Mouse (Mus musculus): Measurements from ENCODE around the gene Iqgap2.
A peak's percentile ranks its signal among the peaks of the same experiment; 100 is the strongest.

The Iqgap2 gene

DNA sequence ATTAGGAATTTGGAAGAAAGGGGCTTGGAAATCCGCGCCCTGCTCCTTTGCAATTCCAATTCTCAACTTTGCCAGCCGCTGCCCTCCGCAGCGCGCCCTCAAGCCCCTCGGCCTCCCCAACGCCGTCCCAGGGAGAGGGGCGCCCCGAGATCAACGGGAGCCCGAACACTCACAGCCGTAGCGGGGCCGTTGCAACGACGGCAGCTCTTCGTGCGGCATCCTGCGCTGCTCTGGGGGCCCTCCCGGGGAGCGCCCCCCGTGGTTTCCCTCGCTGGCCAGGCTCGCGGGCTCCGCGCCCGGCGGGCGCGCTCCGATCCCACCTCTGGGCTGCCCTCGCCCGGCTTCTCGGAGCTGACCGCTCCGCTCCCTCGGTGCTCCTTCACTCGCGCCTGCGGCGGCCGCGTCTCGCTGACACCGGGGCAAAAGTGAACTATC, at the start of gene Iqgap2:
Gene Iqgap2, minus strand, starts transcription at position 432 of the 435 bp plus-strand sequence.
- no peak for DNase-seq (ENCODE audit: low spot score in 2 of 2)

DNA sequence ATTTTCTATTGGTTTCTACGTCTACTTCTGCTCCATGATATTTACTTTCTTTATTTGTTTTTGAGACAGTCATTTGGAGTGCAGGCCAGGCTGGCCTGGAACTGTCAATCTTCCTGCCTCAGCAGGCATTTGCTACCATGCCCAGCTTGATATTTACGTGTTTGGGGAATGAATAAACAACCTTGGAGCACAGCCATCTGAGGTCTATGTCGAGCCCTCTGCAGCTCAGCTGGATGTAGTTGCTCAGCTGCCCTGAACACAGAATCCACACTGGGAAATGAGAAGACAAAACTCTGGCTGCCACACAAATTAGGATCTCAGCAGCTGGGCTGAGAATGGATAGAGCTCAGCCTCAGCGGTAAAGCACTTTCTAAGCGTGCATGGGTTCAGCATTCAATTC, 49.1 kb upstream of the Iqgap2 start:
- no peak for DNase-seq (ENCODE audit: low spot score in 2 of 2)

DNA sequence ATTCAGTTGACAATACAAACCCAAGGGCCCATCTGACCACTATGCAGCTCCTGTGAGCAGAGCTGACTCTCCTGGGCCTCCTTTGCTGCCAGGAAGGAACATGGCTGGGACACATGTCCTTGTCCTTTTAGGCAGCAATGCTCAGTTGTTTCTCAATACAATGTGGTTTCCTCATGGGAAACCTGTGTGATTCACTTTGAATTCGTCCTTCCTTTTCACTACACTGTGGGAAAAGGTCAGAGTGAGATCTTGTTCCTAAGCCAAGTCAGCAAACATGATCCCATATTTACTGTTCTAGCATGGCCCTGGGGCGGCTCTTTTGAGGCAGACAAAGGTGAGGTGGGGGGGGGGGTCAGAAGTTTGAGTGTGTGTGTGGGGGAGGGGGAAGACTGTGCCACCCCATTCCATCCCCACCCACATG, 32.5 kb upstream of the Iqgap2 start:
- DNase-seq (ENCODE audit: low spot score in 2 of 2): no peak

DNA sequence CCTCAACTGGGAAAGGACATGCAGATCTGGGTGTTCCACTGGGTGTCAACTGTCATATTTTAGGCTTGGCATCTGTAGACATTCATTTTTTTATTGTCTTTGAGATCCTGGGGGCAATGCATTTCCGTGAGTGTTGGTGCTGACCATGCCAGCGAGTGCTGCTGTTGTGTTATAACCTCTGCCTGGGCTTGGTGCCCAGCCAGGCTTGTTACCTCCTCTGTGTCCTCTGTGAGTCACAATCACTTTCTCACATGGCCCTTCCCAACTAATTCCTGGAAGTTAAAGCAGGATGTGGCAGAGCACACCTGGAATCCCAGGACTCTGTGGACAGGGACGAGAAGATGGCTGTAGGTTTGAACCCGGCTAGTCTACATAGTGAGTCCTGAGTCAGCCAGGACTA, 30.9 kb upstream of the Iqgap2 start:
- no peak for DNase-seq (ENCODE audit: low spot score in 2 of 2)

DNA sequence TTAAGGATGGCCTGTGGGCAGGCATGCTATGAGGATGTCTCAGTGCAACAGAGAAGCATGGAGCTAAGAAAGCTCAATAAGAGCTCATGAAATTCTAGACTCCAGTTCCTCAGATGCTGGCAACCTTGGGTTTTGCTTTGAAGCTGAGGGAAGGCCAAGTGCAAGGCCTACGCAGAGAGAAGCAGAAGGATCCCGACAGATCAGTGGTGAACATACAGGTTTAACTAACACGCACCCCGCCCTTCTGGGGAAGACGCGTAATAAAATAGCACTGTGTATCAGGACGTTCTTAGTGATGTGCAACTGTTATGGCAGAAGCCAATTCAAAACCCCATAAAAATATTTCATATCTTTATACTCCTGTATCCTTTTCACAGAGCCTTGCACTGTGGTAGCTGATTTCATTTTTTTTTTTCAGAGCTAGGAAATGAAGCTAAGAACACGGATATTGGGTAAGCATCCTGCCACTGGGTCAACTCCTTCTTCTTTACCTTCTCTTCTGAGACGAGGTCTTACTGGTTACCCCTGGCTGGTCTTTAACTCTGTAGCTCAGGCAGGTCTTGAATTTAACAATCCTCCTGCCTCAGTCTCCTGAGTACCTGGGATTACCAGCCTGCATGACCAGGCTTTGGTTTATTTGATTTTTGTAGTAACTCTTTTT, 27.0 kb upstream of the Iqgap2 start:
- DNase-seq (ENCODE audit: low spot score in 2 of 2): no peak

DNA sequence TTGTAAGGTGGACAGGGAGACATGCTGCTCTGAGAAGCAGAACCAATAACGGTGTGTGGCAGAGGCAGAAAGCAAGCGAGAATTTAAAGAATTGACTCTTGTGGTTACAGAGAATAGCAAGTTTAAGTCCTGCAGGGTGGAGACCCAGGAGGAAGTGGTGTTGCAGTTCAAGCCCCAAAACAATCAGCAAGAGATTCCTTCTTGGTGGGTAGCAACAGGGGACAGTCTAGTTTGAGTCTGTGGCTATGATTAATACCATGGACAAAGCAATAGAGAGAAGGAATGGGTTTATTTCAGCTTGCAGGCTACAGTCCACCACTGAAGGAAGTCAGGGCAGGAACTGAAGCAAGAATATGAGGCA, 21.3 kb upstream of the Iqgap2 start:
- no peak for DNase-seq (ENCODE audit: low spot score in 2 of 2)

DNA sequence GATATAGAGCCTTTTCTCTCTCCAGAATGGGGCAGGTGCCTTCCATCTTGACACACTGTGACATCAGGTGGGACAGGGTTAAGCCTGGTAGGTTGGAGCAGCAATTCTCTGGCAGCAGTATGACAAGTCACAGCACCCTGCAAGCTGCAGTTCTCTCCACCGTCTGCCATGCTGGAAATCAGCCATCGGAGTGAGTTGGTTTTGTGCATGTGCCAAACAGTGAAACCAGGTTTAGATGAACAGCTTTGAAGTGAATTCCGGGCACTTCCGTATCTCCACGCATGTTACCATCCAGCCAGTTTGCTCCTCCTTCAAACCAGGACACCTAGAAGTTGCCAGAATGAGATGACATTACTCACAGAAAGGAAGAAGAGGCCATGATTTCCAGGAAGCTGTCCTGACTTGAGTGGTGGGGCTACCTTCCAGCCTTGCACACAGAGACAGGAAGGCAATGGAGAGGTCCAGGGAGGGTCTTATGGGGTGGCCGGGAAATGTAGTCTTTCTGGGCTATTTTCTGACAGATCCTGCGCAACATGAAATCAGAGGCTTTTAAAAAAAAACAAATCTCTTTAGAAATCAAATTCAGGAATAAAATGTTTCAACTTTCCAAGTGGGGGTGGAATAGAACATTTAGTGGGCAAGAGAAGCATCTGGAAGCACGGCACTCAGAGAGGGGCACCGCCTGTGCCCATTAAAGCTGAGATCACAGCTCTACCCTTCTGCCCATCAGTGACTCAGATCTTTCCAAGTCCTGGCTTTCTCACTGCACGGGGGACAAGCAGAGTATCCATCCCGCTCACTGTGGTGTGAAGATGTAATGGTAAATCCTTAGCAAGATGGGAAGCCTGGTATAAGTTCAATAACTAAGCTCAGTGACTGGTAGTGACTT, 20.7 kb upstream of the Iqgap2 start:
- DNase-seq (ENCODE audit: low spot score in 2 of 2): no peak

DNA sequence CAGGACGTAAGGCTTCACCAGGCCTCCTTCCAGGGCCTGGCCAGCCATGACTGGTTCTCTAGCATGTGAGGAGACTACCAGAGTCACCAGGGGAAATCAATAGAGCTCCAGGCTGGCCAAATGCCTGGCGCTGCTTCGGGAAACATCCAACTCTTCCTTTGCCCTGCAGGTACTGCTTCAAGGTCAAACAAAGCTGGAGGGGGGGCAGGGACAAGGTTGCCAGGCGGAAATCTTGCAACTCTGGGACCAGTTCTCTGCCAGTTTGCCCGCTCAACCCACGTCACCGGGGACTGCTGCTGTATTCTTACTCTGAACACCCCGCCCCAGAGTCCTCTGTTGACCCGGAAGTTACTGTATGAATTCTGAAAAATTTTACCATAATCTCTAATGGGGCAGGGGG, 18.5 kb upstream of the Iqgap2 start:
- no peak for DNase-seq (ENCODE audit: low spot score in 2 of 2)

DNA sequence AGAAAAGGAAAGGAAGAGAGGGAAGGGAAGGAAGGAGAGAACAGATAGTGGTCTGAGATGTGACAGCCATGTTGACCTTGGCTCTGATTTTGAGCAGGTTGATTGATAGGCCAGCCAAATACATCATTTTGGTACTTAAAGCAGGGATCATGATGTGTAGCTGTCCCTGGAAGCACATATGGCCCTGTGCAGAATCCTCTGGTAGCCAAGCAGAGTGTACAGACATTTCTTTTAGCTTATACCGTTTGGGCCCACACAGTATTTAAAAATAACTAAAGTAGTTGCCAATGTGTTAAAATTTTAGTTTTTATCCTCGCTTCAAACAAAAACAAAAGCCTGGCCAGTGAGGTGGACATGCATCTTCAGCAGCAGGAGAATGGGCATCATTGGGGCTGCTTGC, 17.5 kb upstream of the Iqgap2 start:
- no peak for DNase-seq (ENCODE audit: low spot score in 2 of 2)

DNA sequence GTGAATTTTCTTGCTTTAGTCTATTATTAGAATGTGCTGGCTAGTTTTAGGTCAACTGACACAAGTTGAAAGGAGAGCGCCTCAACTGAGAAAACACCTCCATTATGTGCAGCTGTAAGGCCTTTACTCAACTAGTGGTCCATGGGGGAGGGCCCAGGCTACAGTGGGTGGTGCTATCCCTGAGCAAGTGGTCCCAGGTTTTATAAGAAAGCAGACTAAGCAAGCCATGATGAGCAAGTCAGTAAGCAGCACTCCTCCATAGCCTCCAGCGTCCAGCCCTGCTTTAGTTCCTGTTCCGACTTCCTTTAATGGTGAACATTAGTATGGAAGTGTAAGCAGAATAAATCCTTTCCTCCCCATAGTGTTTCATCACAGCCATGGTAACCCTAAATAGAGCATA, 11.0 kb upstream of the Iqgap2 start:
- DNase-seq (ENCODE audit: low spot score in 2 of 2): no peak

DNA sequence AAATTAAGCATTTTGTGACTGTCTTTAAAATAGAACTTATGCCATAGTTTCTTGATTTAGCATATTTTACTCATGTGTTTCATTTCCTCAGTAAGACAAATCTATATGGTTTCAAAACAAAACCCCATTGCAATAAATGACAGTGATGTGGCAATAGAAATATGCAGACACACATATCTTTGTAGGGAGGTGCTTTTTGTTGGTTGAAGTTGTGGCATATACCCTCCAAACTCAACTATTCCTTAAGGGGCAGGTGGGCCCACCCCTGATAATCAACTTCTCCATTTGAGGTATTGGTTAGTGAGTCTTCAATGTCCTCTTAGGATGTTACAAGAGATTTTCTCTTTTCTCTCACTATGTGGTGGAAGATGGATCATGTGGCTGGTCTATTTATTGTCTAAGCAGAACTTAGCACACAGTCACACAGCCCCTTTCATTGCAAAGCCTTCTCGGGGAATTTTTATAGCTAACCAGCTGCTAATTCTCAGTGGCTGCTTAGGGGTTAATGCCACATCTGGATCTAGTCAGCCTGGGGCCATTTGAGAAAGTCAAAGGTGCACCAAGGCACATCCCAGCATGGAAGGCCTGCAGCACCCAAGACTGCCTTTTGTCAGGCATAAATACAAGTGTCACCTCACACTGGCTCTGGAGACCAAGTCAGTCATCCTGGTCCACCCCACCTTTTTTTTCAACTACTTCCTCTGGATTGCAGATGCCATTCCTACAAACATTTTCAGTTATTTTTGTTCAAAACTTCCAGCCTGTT, 8.3 kb upstream of the Iqgap2 start:
- DNase-seq (ENCODE audit: low spot score in 2 of 2): no peak

DNA sequence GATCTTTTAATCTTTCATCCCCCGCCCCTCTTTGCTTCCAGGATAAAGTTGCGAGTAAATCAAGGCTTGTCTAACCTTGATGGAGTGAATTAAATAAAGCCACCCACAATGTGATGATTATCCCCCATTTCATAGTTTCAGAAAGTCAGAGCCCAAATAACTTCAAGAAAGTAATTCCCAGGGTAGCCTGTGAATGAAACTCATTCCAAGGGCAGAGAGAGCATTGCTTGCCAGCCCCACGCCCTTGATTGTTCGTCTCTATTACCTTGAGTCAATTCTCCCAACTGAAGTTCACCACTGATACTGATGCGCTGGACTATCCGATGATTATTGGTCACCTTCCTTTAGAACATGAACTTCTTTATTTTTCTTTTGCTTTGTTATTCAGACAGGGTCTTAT, 4.8 kb upstream of the Iqgap2 start:
- no peak for DNase-seq (ENCODE audit: low spot score in 2 of 2)

DNA sequence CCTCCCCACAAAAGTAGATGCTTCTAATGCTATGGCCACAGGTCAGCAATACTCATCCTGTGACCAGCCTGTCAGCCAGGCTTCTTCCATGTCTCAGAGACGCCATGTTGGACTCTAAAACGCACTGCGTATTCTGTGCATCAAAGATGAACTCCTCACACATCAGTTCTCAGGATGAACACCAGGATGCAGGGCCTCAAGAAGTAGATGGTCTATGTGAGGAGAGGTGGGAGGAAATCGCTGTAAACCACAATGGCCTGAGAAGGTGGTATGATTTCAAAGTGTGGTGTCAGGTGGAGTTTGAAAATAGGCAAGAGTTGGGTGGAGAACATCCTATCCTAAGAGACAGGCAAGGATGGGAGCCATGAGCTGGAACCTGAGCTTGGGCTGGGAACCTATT, 1.4 kb upstream of the Iqgap2 start:
- DNase-seq (ENCODE audit: low spot score in 2 of 2): no peak

DNA sequence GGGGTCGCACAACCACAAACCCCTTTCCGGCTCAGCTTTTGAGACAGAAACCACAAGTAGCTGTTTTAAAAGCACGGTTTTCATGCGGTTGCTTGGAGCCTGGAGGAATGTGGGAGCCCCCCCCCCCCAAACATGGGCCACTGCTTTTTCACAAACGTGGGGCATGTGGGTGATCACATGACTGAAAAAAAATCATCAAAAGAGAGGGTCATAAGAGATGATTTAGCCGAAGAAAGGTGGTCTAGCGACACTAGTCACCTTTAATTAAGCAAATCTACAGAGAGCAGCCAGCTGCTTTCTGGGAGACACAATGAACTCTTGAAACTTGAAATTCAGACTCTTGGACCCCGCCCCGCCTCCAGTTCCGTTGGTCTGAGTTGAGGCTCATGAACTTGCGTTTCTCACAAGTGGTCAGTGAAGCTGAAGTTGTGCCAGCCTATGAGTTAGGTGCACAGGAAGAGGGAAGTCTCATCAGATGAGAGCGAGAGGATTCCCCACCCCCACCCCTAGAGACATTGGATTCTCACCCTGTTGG, 956 bp upstream of the Iqgap2 start:
- no peak for DNase-seq (ENCODE audit: low spot score in 2 of 2)

DNA sequence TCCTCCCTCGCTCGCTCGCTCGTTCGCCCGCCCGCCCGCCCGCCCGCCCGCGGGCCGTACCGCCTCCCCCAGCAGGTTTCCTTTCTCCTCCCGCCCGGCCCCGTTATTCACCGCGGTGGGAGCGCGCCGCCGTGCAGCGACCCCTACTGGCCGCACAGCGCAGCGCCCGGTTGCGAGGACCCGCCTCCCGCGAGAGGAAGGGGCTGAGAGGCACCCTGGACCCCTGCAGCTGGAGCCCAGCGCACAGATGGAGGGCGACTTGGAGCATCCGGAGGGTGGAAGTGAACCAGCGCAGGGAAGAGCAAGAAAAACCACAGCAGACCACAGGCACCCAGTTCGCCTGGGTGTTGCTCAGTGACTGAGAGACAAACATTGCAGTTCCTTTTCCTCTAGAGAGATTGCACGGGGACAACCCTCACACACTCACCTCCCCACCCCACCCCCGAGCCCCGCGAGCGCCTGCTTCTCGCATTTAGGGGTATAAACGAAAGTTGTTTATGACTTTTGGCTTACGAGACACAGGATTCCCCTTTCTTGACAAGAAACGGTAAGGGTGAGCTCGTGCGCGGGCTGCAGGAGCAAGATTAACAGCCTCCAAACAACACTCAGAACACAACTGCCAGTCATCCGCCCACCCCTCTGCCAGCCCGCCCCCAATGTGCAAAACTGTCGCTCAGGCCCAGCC, 346 bp upstream of the Iqgap2 start:
- DNase-seq (ENCODE audit: low spot score in 2 of 2): peak; percentile 59 to 72

DNA sequence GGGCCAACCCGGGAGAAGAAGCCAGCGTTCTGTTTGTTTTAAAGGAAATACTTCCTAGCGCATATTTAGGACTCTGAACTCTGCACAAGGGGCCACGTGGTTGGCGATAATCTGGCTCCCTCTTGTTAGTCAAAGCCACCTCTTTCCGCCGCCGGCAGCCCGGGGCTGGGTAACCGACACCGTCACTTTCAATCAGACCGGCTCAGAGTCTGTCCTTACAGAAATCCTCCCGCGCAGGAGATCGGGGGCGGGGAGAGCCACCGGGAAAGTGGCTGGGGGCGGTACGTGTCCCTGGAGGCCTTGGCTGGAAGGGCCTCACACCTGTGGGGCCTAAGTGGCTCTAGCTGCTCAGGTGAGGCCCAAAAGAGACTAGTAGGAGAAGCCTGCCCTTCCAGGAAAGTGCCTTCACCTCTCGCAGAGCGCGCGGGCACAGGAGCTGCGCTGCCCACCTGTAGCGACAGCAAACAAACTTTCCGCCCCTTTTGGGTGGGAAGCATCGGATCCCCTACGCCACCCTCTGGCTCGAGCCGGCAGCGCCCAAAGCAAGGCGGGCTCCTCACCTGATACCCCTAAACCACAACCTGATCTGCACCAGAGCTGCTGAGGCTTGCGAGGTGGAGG, 761 bp downstream of the Iqgap2 start:
- DNase-seq (ENCODE audit: low spot score in 2 of 2): peak in 1 of 2 experiments; percentile 50

DNA sequence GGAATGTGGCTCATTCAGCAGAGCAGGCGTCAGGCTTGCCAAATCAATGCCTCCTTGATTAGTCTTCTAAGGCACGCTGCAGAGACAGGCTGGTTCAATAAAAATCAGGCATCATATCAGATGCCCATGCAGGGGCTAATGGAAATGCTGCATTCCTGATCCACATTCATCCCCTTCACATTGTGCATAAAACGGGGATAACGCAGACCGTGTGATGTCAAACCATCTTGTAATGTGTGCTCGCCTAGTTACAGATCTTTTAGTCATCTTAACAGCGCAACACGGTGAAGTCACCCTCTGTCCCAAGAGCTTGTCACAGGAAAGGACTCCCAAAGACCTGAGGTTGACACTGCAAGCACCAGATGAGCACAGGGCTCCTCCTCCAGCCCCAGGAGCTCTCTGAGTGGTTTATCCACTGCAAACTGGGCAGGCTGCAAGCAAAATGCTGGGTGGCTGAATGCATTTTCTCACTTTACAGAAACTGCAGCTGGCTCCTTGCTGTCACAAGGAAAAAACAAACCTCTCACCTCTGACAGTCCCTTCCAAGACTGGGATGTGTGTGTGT, 1.7 kb downstream of the Iqgap2 start:
- no peak for DNase-seq (ENCODE audit: low spot score in 2 of 2)

DNA sequence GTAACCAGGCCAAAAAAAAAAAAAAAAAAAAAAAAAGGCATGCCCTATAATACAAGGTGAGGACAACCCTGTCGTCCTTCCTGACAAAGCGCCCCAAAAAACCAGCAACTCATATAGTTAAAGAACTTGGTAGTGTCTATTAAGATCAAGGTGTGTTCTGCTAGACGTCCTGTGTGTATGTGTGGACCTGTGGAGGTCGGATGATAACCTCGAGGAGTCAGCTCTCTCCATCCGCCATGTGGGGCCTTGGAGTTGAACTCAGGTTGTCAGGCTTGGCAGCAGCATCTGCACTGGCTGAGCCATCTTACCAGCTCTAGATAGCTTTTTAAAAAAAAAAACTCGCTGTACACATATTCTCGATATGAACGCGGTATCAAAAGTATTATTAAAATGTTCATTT, 2.4 kb downstream of the Iqgap2 start:
- no peak for DNase-seq (ENCODE audit: low spot score in 2 of 2)

DNA sequence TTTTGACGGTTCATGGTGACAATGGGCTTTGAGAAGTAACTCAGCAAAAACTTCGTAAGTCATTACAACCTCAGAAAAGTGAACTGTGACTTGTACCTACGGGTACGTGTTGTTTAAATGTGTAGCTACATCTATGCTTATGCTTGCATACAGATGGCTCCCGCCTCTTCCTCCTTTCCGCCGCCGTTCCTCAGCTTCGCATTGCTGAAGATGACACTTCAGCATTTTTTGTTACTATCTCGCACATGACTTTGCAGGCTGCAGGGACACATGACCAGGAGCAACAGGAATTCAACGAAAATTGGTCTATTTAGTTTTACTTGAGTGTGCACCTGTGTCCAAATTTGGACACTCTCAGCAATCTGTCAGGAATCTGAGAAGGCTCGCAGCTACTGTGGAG, 3.1 kb downstream of the Iqgap2 start:
- no peak for DNase-seq (ENCODE audit: low spot score in 2 of 2)

DNA sequence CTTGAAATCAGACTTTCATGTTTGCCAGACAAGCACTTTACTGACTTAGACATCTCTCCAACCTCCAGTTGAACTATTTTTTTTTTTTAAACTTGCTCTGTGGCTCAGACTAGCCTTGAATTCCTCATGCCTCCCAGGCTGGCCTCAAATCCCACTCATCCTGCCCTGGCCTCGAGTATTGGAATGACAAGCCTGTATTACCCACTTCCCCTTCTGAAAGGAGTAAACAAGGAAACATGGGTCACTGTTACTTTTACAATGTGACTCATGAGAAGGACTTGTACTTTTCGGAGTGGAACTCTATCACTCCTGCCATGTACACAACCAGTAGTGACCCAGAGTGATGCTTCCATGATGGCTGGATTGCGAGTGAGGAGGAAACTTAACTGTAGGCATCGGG, 3.6 kb downstream of the Iqgap2 start:
- DNase-seq (ENCODE audit: low spot score in 2 of 2): no peak

DNA sequence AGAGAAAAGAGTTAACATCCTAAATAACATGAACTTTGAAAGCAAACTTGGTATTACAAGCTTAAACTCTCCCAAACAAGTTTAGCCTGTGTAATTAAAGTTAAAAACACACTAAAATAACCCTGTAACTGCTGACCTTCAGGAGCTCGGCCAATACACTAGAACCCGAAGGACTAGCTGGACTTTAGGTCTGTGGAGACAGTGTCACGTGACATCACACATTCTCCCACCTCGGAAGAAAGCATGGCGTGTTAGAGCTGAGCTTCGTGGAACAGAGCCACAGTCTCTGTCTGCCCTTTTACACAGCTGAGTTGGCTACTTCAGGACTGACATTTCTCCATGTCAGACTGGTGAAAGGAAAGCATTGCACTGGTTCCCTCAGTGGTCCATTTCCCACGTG, 4.3 kb downstream of the Iqgap2 start:
- DNase-seq (ENCODE audit: low spot score in 2 of 2): no peak

Measured in urinary bladder, adult 18-20 months (tissue).